Mouse (Mus musculus) midbrain, embryonic 15.5 days (tissue): ENCODE measurements around the gene Cdc20b. TPM values are rescaled to one million over a fixed set of nuclear protein-coding genes. Genes with fewer than 3 reads are reported as not detected.

ENCODE experiments used
- ATAC-seq: fragments of 200-750 bp; cut with Nextera tagmentation; replicated peaks from 2 replicates; pipeline ENCODE4 v1.8.0; 2017; ENCODE audit warnings: moderate TSS enrichment
- H3K27ac ChIP-seq: fragments of 300-500 bp; sonication (generic); 2 replicates; pipeline ENCODE4 v1.5.1; 2015; ENCODE audit warnings: mild to moderate bottlenecking, inconsistent platforms
- H3K27me3 ChIP-seq: fragments of 300-500 bp; sonication (generic); replicated peaks from 2 replicates; pipeline ENCODE4 v1.6.1; 2015; ENCODE audit warnings: inconsistent platforms
- H3K36me3 ChIP-seq: fragments of 300-500 bp; sonication (generic); replicated peaks from 2 replicates; pipeline ENCODE4 v1.6.1; 2015; ENCODE audit warnings: inconsistent platforms
- H3K4me1 ChIP-seq: fragments of 300-500 bp; sonication (generic); 2 replicates; pipeline ENCODE4 v1.6.1; 2015; ENCODE audit warnings: inconsistent platforms
- H3K4me2 ChIP-seq: fragments of 300-500 bp; sonication (generic); 2 replicates; pipeline ENCODE4 v1.6.1; 2015; ENCODE audit warnings: inconsistent platforms, mild to moderate bottlenecking, moderate library complexity
- H3K4me3 ChIP-seq: fragments of 300-500 bp; sonication (generic); 2 replicates; pipeline ENCODE4 v1.5.1; 2015; ENCODE audit warnings: mild to moderate bottlenecking, inconsistent platforms
- H3K9ac ChIP-seq: fragments of 300-500 bp; sonication (generic); 2 replicates; pipeline ENCODE4 v1.6.1; 2015; ENCODE audit warnings: mild to moderate bottlenecking, inconsistent platforms
- H3K9me3 ChIP-seq: fragments of 300-500 bp; sonication (generic); 2 replicates; pipeline ENCODE4 v1.6.1; 2016; ENCODE audit warnings: inconsistent platforms
- WGBS: fragments of 180-500 bp; shearing (Covaris S2); methylation state at CpG from one replicate; pipeline ENCODE4 v1.1.7; 2015; ENCODE audit warnings: mixed read lengths; 5-methylcytosine and 5-hydroxymethylcytosine counted together
- polyA plus RNA-seq: library from polyadenylated mRNA; unstranded; fragments of >200 nt; fragmentation: Nextera tagmentation; extraction: Ambion mirVana; gene quantifications from 2 replicates; pipeline ENCODE4 v1.2.1, GENCODE M21; 2015

Cdc20b gene
- polyA plus RNA-seq: 0.45 and 0.57 TPM in 2 replicates

DNA sequence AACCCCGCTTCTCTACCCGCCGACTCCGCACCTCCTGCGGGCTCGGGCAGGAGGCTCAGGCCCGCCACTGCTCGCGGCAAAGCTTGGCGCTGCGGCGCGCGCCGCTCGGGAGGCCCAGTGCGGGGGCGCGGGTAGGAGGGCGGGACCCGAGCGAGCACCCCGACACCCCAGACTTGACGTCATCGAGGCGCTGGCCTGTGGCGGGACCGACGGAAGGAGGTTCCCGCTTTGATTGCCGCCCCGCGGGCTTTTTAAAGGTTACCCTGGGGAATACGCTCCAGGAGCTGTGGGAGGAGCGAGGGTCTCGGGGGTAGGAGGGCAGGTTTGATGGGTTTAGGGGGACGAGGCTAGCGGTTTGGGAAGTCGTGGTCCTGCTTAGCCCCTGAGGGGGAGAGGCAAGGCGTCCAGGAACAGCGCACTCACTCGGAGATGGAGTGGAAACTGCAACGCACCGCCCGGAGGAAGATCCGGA, at the start of gene Cdc20b:
TSS of gene Cdc20b (plus strand) at position 162 of the 472 bp plus-strand sequence.
- H3K27me3 ChIP-seq: peaks cover 16% of the 10 kb centered on the region
- H3K36me3 ChIP-seq: no peaks in the 10 kb centered on the region
- peaks cover 26% of the 10 kb centered on the region for H3K4me1 ChIP-seq
- ATAC-seq: peak; percentile 25; the same call in 1 of the 2 replicates
- H3K4me2 ChIP-seq: peak within 1 kb of the TSS; percentile 99
- peak within 1 kb of the TSS; percentile 40 for H3K9ac ChIP-seq
- 0% methylated on average over 46 of the region's 46 CpGs for WGBS
- H3K27ac ChIP-seq: no peak within 1 kb of the TSS
- no peaks in the 10 kb centered on the region for H3K9me3 ChIP-seq
- H3K4me3 ChIP-seq: peak within 1 kb of the TSS; percentile 53

GRCm38 (mm10) chr13:112985605-112986450, 49.1 kb upstream of the Cdc20b start:
- Histone ChIP-seq H3K4me2 (peak overlapping the region; percentile 95), H3K9me3 (no peaks in the 10 kb centered on the region), H3K36me3 (no peaks in the 10 kb centered on the region), H3K4me1 (peaks cover 41% of the 10 kb centered on the region), H3K27ac (no peak overlapping the region), H3K27me3 (peaks cover 46% of the 10 kb centered on the region), H3K9ac (no peak overlapping the region), H3K4me3 (peak overlapping the region; percentile 51; the same call in 1 of the 2 replicates)
- ATAC-seq: no peak
- WGBS: 3% methylated on average over 17 of the region's 18 CpGs

GRCm38 (mm10) chr13:112986451-112986950, 48.4 kb upstream of the Cdc20b start:
- under 1% methylated on average over 17 of the region's 17 CpGs for WGBS
- peak overlapping the region; percentile 95 for H3K4me2 ChIP-seq
- no peak overlapping the region for H3K9ac ChIP-seq
- H3K27me3 ChIP-seq: peaks cover 53% of the 10 kb centered on the region
- H3K36me3 ChIP-seq: no peaks in the 10 kb centered on the region
- H3K9me3 ChIP-seq: no peaks in the 10 kb centered on the region
- peaks cover 41% of the 10 kb centered on the region for H3K4me1 ChIP-seq
- ATAC-seq: no peak
- H3K4me3 ChIP-seq: peak overlapping the region; percentile 51; the same call in 1 of the 2 replicates
- H3K27ac ChIP-seq: no peak overlapping the region

DNA sequence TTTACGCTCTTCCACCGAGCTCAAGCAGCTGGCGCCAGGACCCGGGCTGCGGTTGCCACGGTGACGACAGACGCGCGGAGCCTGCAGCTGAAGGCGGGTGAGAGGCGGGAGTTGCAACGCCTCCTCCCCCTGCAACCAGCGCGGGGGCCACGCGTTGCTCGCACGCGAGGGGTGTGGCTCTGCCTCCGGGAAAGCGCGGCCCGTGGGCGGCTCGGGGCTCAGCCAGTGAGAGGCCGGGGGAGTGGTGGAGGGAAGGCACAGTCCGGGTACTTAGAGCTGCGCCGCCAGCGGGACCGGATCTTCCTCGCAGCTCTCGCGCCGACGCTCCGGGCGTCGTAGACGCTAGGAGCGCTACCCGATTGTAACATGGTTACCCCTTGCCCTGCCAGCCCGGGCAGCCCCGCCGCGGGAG, 47.4 kb upstream of the Cdc20b start, which contains the start of gene Ccno:
TSS of gene Ccno (plus strand) at position 271 of the 412 bp plus-strand sequence.
- H3K4me2 ChIP-seq: peak within 1 kb of the TSS; percentile 95
- peak; percentile 95 for ATAC-seq
- H3K9me3 ChIP-seq: no peaks in the 10 kb centered on the region
- H3K4me1 ChIP-seq: peaks cover 41% of the 10 kb centered on the region
- peaks cover 58% of the 10 kb centered on the region for H3K27me3 ChIP-seq
- peak within 1 kb of the TSS; percentile 48 for H3K9ac ChIP-seq
- no peaks in the 10 kb centered on the region for H3K36me3 ChIP-seq
- H3K4me3 ChIP-seq: peak within 1 kb of the TSS; percentile 51
- H3K27ac ChIP-seq: no peak within 1 kb of the TSS
- WGBS: under 1% methylated on average over 47 of the region's 47 CpGs

GRCm38 (mm10) chr13:112987991-112988390, 46.9 kb upstream of the Cdc20b start:
- no peaks in the 10 kb centered on the region for H3K36me3 ChIP-seq
- peaks cover 61% of the 10 kb centered on the region for H3K27me3 ChIP-seq
- ATAC-seq: peak; percentile 65
- peak overlapping the region; percentile 95 for H3K4me2 ChIP-seq
- peaks cover 41% of the 10 kb centered on the region for H3K4me1 ChIP-seq
- no peaks in the 10 kb centered on the region for H3K9me3 ChIP-seq
- peak overlapping the region; percentile 51 for H3K4me3 ChIP-seq
- WGBS: under 1% methylated on average over 39 of the region's 39 CpGs
- peak overlapping the region; percentile 48 for H3K9ac ChIP-seq
- H3K27ac ChIP-seq: no peak overlapping the region

DNA sequence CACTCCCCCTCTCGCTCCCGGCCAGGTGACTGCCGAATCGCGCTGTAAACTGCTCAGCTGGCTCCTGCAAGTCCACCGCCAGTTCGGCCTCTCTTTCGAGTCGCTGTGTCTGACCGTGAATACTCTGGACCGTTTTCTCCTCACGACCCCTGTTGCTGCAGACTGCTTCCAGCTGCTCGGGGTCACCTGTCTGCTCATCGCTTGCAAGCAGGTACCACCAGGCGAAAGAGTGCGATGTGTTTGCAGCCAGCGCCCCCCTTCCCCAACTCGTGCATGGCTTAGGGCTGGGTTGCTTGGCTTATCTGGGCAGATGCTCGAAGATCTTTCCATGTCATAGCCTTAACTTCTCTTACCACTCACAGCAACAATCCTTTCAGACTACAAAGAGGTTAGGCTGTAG, 46.0 kb upstream of the Cdc20b start:
- ATAC-seq: no peak
- H3K4me2 ChIP-seq: peak overlapping the region; percentile 95
- H3K27ac ChIP-seq: no peak overlapping the region
- no peak overlapping the region for H3K9ac ChIP-seq
- 2% methylated on average over 19 of the region's 19 CpGs for WGBS
- peaks cover 48% of the 10 kb centered on the region for H3K4me1 ChIP-seq
- no peaks in the 10 kb centered on the region for H3K36me3 ChIP-seq
- peak overlapping the region; percentile 51 for H3K4me3 ChIP-seq
- H3K9me3 ChIP-seq: no peaks in the 10 kb centered on the region
- H3K27me3 ChIP-seq: peaks cover 67% of the 10 kb centered on the region

GRCm38 (mm10) chr13:112989541-112989940, 45.4 kb upstream of the Cdc20b start:
- peaks cover 55% of the 10 kb centered on the region for H3K4me1 ChIP-seq
- peak overlapping the region; percentile 95 for H3K4me2 ChIP-seq
- peak overlapping the region; percentile 0; the same call in 1 of the 2 replicates for H3K4me3 ChIP-seq
- H3K9ac ChIP-seq: no peak overlapping the region
- no peaks in the 10 kb centered on the region for H3K36me3 ChIP-seq
- no peak for ATAC-seq
- H3K27me3 ChIP-seq: peaks cover 69% of the 10 kb centered on the region
- no peaks in the 10 kb centered on the region for H3K9me3 ChIP-seq
- under 1% methylated on average over 23 of the region's 23 CpGs for WGBS
- no peak overlapping the region for H3K27ac ChIP-seq

GRCm38 (mm10) chr13:112990346-112990745, 44.6 kb upstream of the Cdc20b start:
- Histone ChIP-seq H3K9ac (no peak overlapping the region), H3K4me3 (no peak overlapping the region), H3K4me2 (no peak overlapping the region), H3K36me3 (no peaks in the 10 kb centered on the region), H3K27ac (no peak overlapping the region), H3K4me1 (peaks cover 55% of the 10 kb centered on the region), H3K27me3 (peaks cover 75% of the 10 kb centered on the region), H3K9me3 (no peaks in the 10 kb centered on the region)
- no peak for ATAC-seq
- WGBS: 13% methylated on average over 4 of the region's 4 CpGs

- ATAC-seq: peak; percentile 55
- Histone ChIP-seq H3K36me3 (no peaks in the 10 kb centered on the region), H3K4me1 (peaks cover 32% of the 10 kb centered on the region), H3K27ac (no peak within 1 kb of the TSS), H3K4me2 (peak within 1 kb of the TSS; percentile 88), H3K4me3 (peak within 1 kb of the TSS; percentile 46), H3K9me3 (no peaks in the 10 kb centered on the region), H3K9ac (peak within 1 kb of the TSS; percentile 32), H3K27me3 (peaks cover 86% of the 10 kb centered on the region)
- under 1% methylated on average over 63 of the region's 63 CpGs for WGBS
Measured at GRCm38 (mm10) chr13:112993531-112994152, 41.3 kb upstream of the Cdc20b start, which contains the start of gene Mcidas. Gene Mcidas, plus strand, starts transcription at chr13:112993845.

DNA sequence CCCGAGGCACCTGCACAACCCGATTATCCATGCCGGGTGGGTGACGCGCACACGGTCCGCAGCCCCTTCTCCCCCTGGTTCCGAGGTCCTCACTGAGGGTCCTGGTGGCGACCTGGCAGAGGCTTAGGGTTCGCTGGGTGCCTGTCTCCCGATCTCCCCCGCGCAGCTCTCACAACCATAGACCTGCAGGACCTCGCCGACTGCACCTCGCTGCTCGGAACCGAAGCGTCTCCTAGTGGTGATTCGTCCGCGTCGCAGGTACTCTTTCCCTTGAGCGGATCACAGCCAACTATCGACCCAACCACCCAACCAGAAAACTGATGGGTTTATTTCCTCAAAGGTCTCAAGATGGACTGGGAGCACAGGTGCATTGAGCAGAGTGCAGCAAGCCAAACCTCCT, 40.7 kb upstream of the Cdc20b start:
- under 1% methylated on average over 25 of the region's 25 CpGs for WGBS
- ATAC-seq: peak; percentile 77

DNA sequence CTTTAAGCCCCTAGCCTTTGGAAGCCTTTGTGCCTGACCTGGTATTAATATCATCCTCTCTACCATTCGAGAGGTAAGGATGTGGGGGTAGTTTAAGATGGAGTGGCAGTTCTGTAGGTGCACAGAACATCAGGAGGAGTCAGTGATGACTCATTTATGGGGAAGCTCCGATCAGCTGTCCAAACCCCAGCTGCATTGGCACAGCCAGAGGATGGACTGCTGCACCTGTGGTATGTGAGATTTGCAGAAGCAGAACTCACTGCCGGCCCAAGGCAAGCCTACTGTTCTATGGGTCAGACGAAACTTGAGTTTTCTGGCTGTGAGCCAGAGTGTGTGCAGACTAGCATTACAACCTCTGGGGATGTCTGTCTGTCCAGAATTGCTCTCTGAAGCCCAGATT, 38.5 kb upstream of the Cdc20b start:
- H3K4me2 ChIP-seq: no peak overlapping the region
- peaks cover 27% of the 10 kb centered on the region for H3K4me1 ChIP-seq
- no peak overlapping the region for H3K4me3 ChIP-seq
- no peak overlapping the region for H3K9ac ChIP-seq
- no peak overlapping the region for H3K27ac ChIP-seq
- no peak for ATAC-seq
- 45% methylated on average over 4 of the region's 4 CpGs for WGBS
- peaks cover 79% of the 10 kb centered on the region for H3K27me3 ChIP-seq
- no peaks in the 10 kb centered on the region for H3K9me3 ChIP-seq
- H3K36me3 ChIP-seq: no peaks in the 10 kb centered on the region

More for the DNA sequence above, 40.7 kb upstream of the Cdc20b start:
- peak overlapping the region; percentile 88 for H3K4me2 ChIP-seq
- H3K9me3 ChIP-seq: no peaks in the 10 kb centered on the region
- no peak overlapping the region for H3K27ac ChIP-seq
- peaks cover 85% of the 10 kb centered on the region for H3K27me3 ChIP-seq
- peaks cover 31% of the 10 kb centered on the region for H3K4me1 ChIP-seq
- no peaks in the 10 kb centered on the region for H3K36me3 ChIP-seq
- H3K9ac ChIP-seq: peak overlapping the region; percentile 32
- peak overlapping the region; percentile 46 for H3K4me3 ChIP-seq

- 64% methylated on average over 6 of the region's 6 CpGs for WGBS
- H3K4me2 ChIP-seq: no peak overlapping the region
- ATAC-seq: no peak
Measured at GRCm38 (mm10) chr13:112997369-112997768, 37.5 kb upstream of the Cdc20b start.

More at GRCm38 (mm10) chr13:112997369-112997768, 37.5 kb upstream of the Cdc20b start:
- Histone ChIP-seq H3K36me3 (no peaks in the 10 kb centered on the region), H3K27me3 (peaks cover 77% of the 10 kb centered on the region), H3K27ac (no peak overlapping the region), H3K4me1 (peaks cover 27% of the 10 kb centered on the region), H3K9me3 (no peaks in the 10 kb centered on the region), H3K4me3 (no peak overlapping the region), H3K9ac (no peak overlapping the region)
